Mouse (Mus musculus) gastrocnemius, adult 2 months (tissue): ENCODE results near the gene Vmn1r21. TPM values are rescaled to one million over a fixed set of nuclear protein-coding genes. Genes with fewer than 3 reads are reported as not detected.
"Not testable (repeated sequence)": the region's sequence is repeated elsewhere in the genome, so short reads cannot be mapped to it uniquely, and the experiment has no call there.

Experiments
- DNase-seq: peaks from one replicate; pipeline ENCODE4 v3.0.0; 2022
- H3K27ac ChIP-seq: fragments of 200-600 bp; 2 replicates; pipeline ENCODE4 v1.8.1; 2022; ENCODE audit warnings: mild to moderate bottlenecking
- H3K4me3 ChIP-seq: fragments of 200-600 bp; 2 replicates; pipeline ENCODE4 v1.8.1; 2022; ENCODE audit warnings: mild to moderate bottlenecking, moderate library complexity
- CTCF ChIP-seq: fragments of 200-600 bp; IDR thresholded peaks from 2 replicates; pipeline ENCODE4 v1.8.1; 2022; ENCODE audit warnings: antibody characterized with exemption, mild to moderate bottlenecking, moderate library complexity
- intact Hi-C: fragments of 180-260 bp; cut with DNase I; formaldehyde crosslinking; loops from one replicate; pipeline ENCODE4 v1.15.1; 2025
- long read RNA-seq, 2 experiments: library from polyadenylated mRNA; stranded (forward); transcript quantifications; one replicate each; pipeline ENCODE4 v2.0.0; 2021
- total RNA-seq, 2 experiments: library from RNA; stranded (reverse); gene quantifications; 2 replicates each; pipeline ENCODE4 v1.2.3; 2021

Gene Vmn1r21
- not detected for total RNA-seq
- long read RNA-seq, experiment 1: 0 reads
- long read RNA-seq, experiment 2: 0 reads

DNA sequence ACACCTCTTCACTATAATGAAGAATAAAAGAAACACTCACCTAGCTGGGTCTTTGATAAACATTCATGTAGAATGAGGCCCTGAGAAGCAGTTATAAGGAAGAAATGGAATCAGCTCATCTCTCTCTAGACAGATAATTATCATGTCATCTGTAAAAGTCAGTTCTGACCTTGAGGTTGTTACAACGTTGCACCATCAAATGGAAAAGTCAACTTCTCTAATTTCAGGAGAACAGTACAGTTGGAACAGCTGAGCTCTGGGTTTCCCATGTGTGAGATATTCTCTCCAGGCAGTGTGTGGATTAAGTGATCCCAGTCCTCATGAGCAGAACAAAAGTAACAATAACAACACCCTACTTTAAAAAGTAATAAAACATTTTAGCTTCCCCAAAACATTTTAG, at the start of gene Vmn1r21:
TSS of gene Vmn1r21 (minus strand) at position 58 of the 400 bp plus-strand sequence.
- intact Hi-C loops: no loop called here
- TF ChIP-seq CTCF: no peak
- Histone ChIP-seq H3K27ac (no peak within 1 kb of the TSS), H3K4me3 (no peak within 1 kb of the TSS)
- no peak for DNase-seq

DNA sequence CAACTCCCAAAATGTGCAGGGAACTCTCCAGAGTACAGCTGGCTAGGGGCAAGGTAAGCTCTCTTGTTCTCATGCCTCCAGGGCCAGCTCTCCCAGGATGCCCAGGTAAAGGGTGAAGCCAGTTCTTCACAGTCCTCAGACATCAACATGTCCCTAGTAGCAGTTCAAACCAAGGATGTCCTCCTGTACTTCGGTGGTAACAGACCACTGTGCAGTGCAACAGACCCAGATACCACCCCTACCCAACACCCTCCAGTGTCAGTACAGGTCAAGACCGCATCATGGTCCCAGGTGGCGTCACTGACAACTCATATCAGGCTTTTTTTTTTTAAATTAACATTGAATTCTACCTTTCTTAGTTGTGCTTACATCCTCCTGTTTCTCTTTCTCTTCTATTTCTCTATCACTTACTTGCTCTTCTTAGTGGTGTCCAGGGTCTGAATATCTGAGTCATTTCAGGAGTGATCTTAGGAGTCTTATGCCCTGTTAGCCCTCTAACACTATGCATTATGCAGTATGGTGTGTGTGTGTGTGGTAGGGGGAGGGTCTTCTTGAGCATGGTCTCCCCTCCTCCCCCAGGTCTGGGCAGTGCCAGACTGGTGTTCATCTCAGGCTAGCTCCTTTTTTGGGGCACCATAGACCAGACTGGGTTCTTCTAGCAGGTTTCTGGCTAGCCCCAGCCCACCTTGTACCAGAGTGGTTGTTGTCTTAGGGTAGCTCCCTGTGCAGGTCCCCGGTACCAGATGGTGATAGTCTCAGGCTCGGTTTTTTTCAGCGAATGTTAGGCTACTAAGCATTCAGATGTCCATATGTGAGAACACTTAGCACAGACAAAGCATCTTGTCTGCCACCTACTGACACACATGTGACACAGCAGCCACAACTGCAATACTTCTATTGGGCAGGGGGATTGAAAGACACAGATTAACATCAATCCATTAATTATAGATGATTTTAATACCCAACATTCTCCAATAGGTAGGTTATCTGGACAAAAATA, 9.2 kb upstream of the Vmn1r21 start:
- Histone ChIP-seq H3K27ac (no peak overlapping the region), H3K4me3 (no peak overlapping the region)
- TF ChIP-seq CTCF: peak; percentile 75
- no peak for DNase-seq
- intact Hi-C loops: loop anchor here (5.0 kb wide), 1 partner anchor 117 kb away; no protein-coding TSS in a partner anchor

DNA sequence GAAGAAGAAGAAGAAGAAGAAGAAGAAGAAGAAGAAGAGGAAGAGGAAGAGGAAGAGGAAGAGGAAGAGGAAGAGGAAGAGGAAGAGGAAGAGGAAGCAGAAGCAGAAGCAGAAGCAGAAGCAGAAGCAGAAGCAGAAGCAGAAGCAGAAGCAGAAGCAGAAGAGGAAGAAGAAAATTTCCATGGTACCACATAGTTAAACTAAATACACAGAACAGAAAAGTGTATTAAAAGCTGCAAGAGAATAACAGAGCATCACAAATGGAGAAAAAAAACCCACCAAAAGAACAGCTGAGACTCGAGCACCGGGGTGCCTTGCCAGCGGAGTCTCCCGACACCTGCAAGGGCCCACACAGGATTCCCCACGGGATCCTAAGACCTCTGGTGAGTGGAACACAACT, 1.0 kb upstream of the Vmn1r21 start:
- not testable (repeated sequence) for H3K27ac ChIP-seq

DNA sequence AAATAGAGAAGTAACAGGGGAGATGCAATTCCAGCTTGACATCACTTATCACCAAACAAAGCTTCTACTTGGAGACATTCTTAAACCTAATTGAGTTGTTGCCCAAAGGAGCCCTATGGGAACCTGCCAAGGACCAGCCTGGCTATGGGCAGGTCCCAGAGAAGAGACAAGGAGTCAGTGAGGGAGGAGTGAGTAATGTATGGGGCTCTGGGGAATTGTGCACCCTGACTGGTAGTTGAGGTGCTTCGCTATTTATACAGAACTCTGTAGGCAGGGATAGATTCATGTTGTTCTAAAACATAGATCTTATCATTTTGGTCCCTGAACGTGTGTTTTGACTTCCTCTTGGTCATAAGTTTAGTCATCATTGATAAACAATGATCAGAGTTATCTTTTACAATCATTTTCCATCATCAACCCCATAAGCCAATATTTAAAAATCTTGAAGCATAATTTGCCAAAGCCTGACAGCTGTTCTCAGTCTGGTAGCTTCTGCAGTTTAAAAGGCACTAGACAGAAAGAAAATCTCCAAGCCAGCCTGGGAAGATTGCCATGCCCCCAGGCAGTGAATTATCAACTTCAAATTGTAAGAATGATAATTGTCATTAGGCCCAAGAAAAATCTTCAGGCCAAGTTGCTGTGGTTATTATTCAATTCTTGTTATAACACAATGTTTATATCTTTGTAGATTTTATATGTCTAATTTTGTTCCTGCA, 10.3 kb downstream of the Vmn1r21 start:
- no peak for TF ChIP-seq CTCF

More for the DNA sequence above, 1.0 kb upstream of the Vmn1r21 start:
- intact Hi-C loops, H3K4me3 ChIP-seq, DNase-seq: not testable (repeated sequence)

DNA sequence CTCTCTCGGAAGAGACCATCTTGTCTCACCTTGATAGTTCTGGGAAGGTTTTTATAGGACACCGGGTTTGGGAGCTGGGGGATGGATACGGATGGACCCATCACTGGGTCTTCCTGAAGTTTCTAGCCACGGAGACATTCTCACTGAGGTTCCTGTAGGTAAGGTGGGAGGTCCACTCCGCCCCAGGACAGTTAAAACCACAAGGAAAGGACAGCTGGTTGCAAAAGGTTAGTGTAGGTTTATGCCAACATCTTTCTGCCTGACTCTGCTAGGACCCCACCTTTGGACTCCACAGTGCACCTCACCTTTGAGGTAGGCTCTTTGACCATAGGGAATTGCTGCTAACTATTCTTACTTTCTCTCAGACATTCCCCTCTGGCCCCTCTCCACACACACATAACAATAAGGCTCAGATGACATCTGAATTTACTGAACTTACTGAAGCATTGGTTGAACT, 24.9 kb downstream of the Vmn1r21 start:
- no peak for DNase-seq
- Histone ChIP-seq H3K27ac (peak overlapping the region; percentile 81), H3K4me3 (peak overlapping the region; percentile 97)
- intact Hi-C loops: no loop called here
- TF ChIP-seq CTCF: no peak

More for the DNA sequence above, 10.3 kb downstream of the Vmn1r21 start:
- no peak for DNase-seq
- Histone ChIP-seq H3K27ac (no peak overlapping the region), H3K4me3 (no peak overlapping the region)
- intact Hi-C loops: no loop called here

DNA sequence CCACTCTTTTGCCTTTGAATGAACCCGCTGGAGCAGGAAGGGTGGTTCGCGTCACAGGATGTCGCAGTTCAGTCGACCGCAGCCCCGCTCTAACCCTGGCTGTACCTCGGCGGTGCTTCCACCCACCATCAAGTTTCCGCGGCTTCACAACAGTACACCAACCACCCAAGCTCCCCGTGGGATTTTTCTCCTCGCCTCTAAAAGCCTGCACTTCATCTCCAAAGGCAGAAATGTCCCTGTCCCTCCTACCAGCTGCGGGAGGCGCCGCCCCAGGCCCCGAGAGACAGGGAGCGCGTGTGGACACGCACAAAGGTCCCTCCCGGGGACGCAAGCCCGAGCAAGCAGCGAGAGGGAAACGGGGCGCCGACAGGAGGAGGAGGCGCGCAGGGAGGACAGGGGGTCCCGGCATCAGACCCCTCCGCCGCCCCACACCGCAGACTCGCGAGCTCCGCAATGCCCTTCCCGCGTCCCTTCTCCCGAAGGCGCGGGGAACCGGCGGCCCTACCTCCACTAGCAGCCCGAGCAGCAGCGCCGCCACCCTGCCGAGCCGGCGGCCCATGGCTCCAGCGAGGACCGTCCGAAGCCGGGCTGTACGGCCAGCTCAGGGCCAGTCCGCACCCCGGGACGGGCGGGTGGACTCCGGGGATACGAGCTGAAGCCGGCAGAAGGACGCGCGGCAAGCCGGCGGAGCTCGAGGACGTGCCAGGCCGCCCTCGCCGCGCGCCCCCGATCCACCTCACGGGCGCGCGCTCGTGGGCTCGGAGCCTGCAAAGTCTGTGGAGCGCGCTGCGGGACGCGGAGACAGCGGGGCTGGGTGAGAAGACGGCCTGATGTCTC, 25.5 kb downstream of the Vmn1r21 start, which contains the start of gene Vopp1:
TSS of gene Vopp1 (minus strand) at position 738 of the 837 bp plus-strand sequence.
- peak; percentile 15; the same call in 1 of the 2 replicates for TF ChIP-seq CTCF
- DNase-seq: peak; percentile 76
- Histone ChIP-seq H3K4me3 (peak within 1 kb of the TSS; percentile 97), H3K27ac (peak within 1 kb of the TSS; percentile 81)
- intact Hi-C loops: no loop called here

DNA sequence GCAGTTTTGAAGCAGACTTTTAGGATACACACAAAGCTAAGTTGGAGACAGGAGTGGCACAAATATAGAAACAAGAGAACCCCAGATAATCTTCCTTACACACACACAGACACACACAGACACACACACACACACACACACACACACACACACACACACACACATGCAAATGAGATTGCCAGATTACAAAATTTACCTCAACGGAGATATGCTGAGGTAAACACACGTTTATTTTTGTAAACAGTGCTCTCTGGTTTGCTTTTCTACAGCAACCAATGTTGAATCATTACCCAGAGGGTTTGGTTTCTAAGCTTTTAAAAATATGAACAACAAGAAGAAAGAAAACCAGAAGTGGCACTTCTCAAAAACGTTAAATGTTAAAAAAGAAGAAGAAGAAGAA, 26.7 kb downstream of the Vmn1r21 start:
- intact Hi-C loops: no loop called here
- no peak overlapping the region for H3K4me3 ChIP-seq

DNA sequence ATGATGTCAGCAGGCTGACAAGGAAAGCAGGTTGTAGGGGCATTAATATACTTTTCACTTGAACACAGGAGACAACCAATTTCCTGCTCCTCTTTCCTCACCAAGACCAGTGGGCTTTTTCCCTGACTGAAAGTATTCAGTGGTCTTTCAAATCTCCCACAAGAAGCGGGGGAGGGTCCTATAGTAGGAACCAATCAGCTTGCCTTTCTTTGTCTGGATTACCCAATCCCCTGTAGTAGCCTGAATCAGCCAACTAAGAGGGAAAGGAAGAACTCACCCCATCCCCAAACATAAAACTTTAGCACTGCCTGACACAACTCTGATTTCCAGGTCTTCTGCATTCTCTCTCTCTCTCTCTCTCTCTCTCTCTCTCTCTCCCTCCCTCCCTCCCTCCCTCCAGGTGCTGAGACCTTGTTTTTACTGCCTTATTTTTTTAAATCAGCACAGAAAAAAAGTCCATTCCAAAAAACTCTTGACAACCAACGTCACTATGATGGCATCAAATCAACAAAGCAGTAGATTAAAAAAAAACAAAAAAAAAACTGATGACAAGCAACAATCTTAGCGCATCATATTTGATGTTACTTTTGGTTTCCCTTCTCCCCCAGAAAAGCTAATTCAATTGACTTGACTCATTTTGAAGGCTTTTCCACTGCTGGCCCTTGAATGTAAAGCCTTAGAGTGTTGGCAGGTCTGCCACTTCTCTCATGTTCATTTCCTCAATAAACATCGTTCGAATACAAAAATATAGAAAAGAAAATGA, 27.3 kb downstream of the Vmn1r21 start:
- no peak overlapping the region for H3K27ac ChIP-seq
- TF ChIP-seq CTCF: no peak
- intact Hi-C loops: no loop called here
- H3K4me3 ChIP-seq: no peak overlapping the region
- no peak for DNase-seq

More for the DNA sequence above, 26.7 kb downstream of the Vmn1r21 start:
- TF ChIP-seq CTCF: no peak
- no peak for DNase-seq
- no peak overlapping the region for H3K27ac ChIP-seq

DNA sequence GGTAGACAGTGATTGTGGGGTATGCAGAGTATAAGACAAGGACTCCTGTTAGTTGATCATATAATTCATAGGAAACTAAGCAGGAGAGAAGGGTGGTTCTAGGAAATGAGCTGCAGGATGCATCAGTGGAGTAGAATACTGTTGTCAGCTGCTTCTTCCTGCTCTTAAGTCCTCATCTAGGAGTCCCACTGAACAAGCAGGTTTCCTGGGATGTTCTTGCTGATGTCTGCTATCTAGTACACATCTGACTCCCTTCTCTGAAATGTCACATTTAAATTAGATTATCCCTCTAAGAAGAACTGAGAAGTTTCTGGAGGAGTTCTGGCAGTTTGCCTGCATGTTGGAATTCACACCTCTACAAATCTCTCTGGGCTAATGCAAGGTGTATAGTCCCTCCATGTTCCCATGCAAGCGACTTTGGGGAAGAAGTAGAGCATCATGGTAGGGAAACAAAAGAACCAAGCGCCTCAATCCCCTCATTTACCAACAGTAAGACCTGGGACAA, 35.7 kb downstream of the Vmn1r21 start:
- intact Hi-C loops: no loop called here
- H3K4me3 ChIP-seq: no peak overlapping the region

DNA sequence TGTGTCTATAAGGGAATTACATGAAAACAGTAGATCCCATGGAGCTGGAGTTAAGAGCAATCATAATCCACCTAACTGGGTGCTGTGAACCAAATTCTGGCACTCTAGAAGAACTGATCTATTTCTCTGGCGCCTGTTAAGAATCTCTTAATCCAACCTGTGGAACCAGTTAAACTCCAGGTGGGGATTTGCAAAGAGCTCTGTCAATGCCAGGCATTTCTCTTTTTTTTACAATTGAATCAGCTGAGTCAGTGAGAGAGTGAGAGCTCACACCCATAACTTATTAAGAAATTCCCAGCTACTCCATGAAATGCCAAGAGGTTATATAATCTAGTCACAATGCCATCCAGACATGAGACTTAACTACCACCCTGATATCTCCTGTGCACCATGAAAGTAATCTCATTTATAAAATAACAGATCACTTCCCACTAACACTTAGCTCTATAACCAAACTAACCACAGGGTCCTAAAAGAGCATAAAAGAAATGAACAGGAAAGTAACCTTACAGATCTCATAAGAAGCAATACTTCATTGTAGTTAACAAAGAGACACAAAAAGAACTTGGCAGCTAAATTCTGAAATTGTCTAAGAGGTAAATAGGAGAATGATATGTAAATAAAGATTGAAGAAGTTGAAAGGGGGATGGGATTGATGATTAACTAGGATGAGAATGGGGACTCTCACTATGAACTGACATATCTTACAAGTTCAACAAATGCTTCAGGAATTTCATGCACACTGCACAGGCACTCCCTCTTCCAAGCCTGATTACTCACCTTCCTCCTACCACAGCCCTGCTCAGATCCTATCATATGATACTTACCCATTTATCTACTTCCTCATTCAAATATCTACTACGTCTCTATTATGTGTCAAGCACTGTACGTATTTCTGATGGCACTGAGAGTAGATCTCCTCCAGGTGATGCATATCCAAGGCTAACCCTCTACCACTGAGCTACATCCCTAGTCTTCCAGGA, 38.1 kb downstream of the Vmn1r21 start:
- DNase-seq: no peak
- no peak for TF ChIP-seq CTCF
- intact Hi-C loops: no loop called here
- Histone ChIP-seq H3K4me3 (no peak overlapping the region), H3K27ac (no peak overlapping the region)

More for the DNA sequence above, 35.7 kb downstream of the Vmn1r21 start:
- DNase-seq: no peak
- no peak overlapping the region for H3K27ac ChIP-seq
- TF ChIP-seq CTCF: no peak
